Mouse (Mus musculus): ENCODE measurements around the gene Kif18b. TPM values are rescaled to one million over a fixed set of nuclear protein-coding genes. Genes with fewer than 3 reads are reported as not detected.

The Kif18b gene
- total RNA-seq (2017), result 16.2 and 17.3 TPM in 2 replicates

GRCm38 (mm10) chr11:102924557-102925350 lies at the start of gene Kif18b:
TSS of gene Kif18b (minus strand) at chr11:102925124.
- ATAC-seq (replicated peaks; ENCODE audit: low read depth, poor library complexity, severe bottlenecking), result peak; percentile 95

GRCm38 (mm10) chr11:102972326-102972725 lies 47.4 kb upstream of the Kif18b start:
- no peak for ATAC-seq (replicated peaks; ENCODE audit: low read depth, poor library complexity, severe bottlenecking)

GRCm38 (mm10) chr11:102971604-102972003 lies 46.7 kb upstream of the Kif18b start:
- ATAC-seq (replicated peaks; ENCODE audit: low read depth, poor library complexity, severe bottlenecking), result no peak

GRCm38 (mm10) chr11:102964547-102965091 lies 39.7 kb upstream of the Kif18b start:
- no peak for ATAC-seq (replicated peaks; ENCODE audit: low read depth, poor library complexity, severe bottlenecking)

- no peak for ATAC-seq (replicated peaks; ENCODE audit: low read depth, poor library complexity, severe bottlenecking)
Observed at GRCm38 (mm10) chr11:102963855-102964546, 39.1 kb upstream of the Kif18b start.

- ATAC-seq (replicated peaks; ENCODE audit: low read depth, poor library complexity, severe bottlenecking), result no peak
Observed at GRCm38 (mm10) chr11:102963246-102963854, 38.4 kb upstream of the Kif18b start.

- no peak for ATAC-seq (replicated peaks; ENCODE audit: low read depth, poor library complexity, severe bottlenecking)
Observed at GRCm38 (mm10) chr11:102962861-102963245, 37.9 kb upstream of the Kif18b start.

GRCm38 (mm10) chr11:102961082-102961481 lies 36.2 kb upstream of the Kif18b start:
- ATAC-seq (replicated peaks; ENCODE audit: low read depth, poor library complexity, severe bottlenecking), result no peak

GRCm38 (mm10) chr11:102958870-102959269 lies 33.9 kb upstream of the Kif18b start:
- no peak for ATAC-seq (replicated peaks; ENCODE audit: low read depth, poor library complexity, severe bottlenecking)

GRCm38 (mm10) chr11:102958431-102958830 lies 33.5 kb upstream of the Kif18b start:
- ATAC-seq (replicated peaks; ENCODE audit: low read depth, poor library complexity, severe bottlenecking), result no peak

- ATAC-seq (replicated peaks; ENCODE audit: low read depth, poor library complexity, severe bottlenecking), result no peak
Observed at GRCm38 (mm10) chr11:102957692-102958091, 32.8 kb upstream of the Kif18b start.

GRCm38 (mm10) chr11:102956962-102957614 lies 32.2 kb upstream of the Kif18b start:
- ATAC-seq (replicated peaks; ENCODE audit: low read depth, poor library complexity, severe bottlenecking), result no peak

- no peak for ATAC-seq (replicated peaks; ENCODE audit: low read depth, poor library complexity, severe bottlenecking)
Observed at GRCm38 (mm10) chr11:102952922-102953321, 28.0 kb upstream of the Kif18b start.

- peak; percentile 49; the same call in 1 of the 2 replicates for ATAC-seq (replicated peaks; ENCODE audit: low read depth, poor library complexity, severe bottlenecking)
Observed at GRCm38 (mm10) chr11:102948043-102948961, 23.4 kb upstream of the Kif18b start.

- no peak for ATAC-seq (replicated peaks; ENCODE audit: low read depth, poor library complexity, severe bottlenecking)
Observed at GRCm38 (mm10) chr11:102946992-102947343, 22.0 kb upstream of the Kif18b start.

GRCm38 (mm10) chr11:102946265-102946991 lies 21.5 kb upstream of the Kif18b start, which contains the start of gene C1ql1:
TSS of gene C1ql1 (minus strand) at chr11:102946688.
- peak; percentile 89 for ATAC-seq (replicated peaks; ENCODE audit: low read depth, poor library complexity, severe bottlenecking)

GRCm38 (mm10) chr11:102945306-102946264 lies 20.7 kb upstream of the Kif18b start:
- no peak for ATAC-seq (replicated peaks; ENCODE audit: low read depth, poor library complexity, severe bottlenecking)
